Comparison of ENCODE assay signal across 19 mouse cellular contexts in genomic region chr19:4833977-4834376, GRCm38 (mm10). TPM values are rescaled to one million over a fixed set of nuclear protein-coding genes. Genes with fewer than 3 reads are reported as not detected.
"Had no signal": no experiment of that assay in that cellular context is flagged by ENCODE, and none has a peak within 500 bp of the region (broad histone marks: within the 10 kb centered on the region; RNA-seq: fewer than 3 reads in every experiment).

No protein-coding gene starts in this region.

- DNase-seq: kidney, adult 9 months; kidney, postnatal 36 days; layer of hippocampus, adult 9-11 months; layer of hippocampus, postnatal 36 days; lung, postnatal 4 days; midbrain, embryonic 14.5 days; right cerebral cortex, postnatal 14 days; thymus, adult 18-20 months; thymus, postnatal 14 days had no signal

- H3K27me3 ChIP-seq: limb, embryonic 15.5 days; neural tube, embryonic 12.5 days had no signal

- H3K4me3 ChIP-seq: limb, embryonic 15.5 days; midbrain, embryonic 10.5 days; neural tube, embryonic 12.5 days had no signal

- H3K9me3 ChIP-seq: limb, embryonic 15.5 days; midbrain, embryonic 10.5 days; neural tube, embryonic 12.5 days had no signal

- H3K27ac ChIP-seq: kidney, postnatal 0 days; limb, embryonic 15.5 days; liver, embryonic 14.5 days; midbrain, embryonic 10.5 days; neural tube, embryonic 12.5 days had no signal

- H3K9ac ChIP-seq: limb, embryonic 15.5 days; liver, embryonic 14.5 days; neural tube, embryonic 12.5 days had no signal

- H3K4me2 ChIP-seq: limb, embryonic 15.5 days; neural tube, embryonic 12.5 days had no signal

RNA-seq across cellular contexts. Expression of gene Ccdc87, which starts 5.2 kb away (rescaled TPM):
- total RNA-seq: megakaryocyte, adult 5-6 weeks; monocyte, adult 5-6 weeks; neutrophil, adult 5-6 weeks had no signal
- polyA plus RNA-seq: kidney, postnatal 0 days; limb, embryonic 11.5 days; limb, embryonic 15.5 days; stomach, embryonic 16.5 days had no signal

RNA-seq across cellular contexts. Expression of gene Ctsf, which starts 21.0 kb away (rescaled TPM):
- total RNA-seq: monocyte, adult 5-6 weeks had no signal
